Mouse (Mus musculus): ENCODE results near the gene Cdc37l1.
A peak's percentile ranks its signal among the peaks of the same experiment; 100 is the strongest.

Cdc37l1 gene

GRCm38 (mm10) chr19:29047334-29048170, 57.4 kb downstream of the Cdc37l1 start, which contains the start of gene Ak3:
TSS of gene Ak3 (minus strand) at chr19:29047961.
- peak; percentile 88 for DNase-seq

- no peak for DNase-seq
Observed at GRCm38 (mm10) chr19:29049401-29050075, 59.4 kb downstream of the Cdc37l1 start.

GRCm38 (mm10) chr19:29050186-29050980, 60.2 kb downstream of the Cdc37l1 start:
- no peak for DNase-seq

GRCm38 (mm10) chr19:29052786-29053185, 62.6 kb downstream of the Cdc37l1 start:
- no peak for DNase-seq

- DNase-seq, result no peak
Observed at GRCm38 (mm10) chr19:29054594-29054993, 64.4 kb downstream of the Cdc37l1 start.

GRCm38 (mm10) chr19:29055469-29055868, 65.3 kb downstream of the Cdc37l1 start:
- DNase-seq, result no peak

- DNase-seq, result no peak
Observed at GRCm38 (mm10) chr19:29058741-29059140, 68.6 kb downstream of the Cdc37l1 start.

GRCm38 (mm10) chr19:29059688-29060087, 69.5 kb downstream of the Cdc37l1 start:
- DNase-seq, result no peak

- no peak for DNase-seq
Observed at GRCm38 (mm10) chr19:29060299-29060698, 70.1 kb downstream of the Cdc37l1 start.

GRCm38 (mm10) chr19:29063009-29063408, 72.9 kb downstream of the Cdc37l1 start:
- DNase-seq, result no peak

- DNase-seq, result peak; percentile 97
Observed at GRCm38 (mm10) chr19:29063577-29064363, 73.6 kb downstream of the Cdc37l1 start.

- peak; percentile 43 for DNase-seq
Observed at GRCm38 (mm10) chr19:29064451-29065102, 74.4 kb downstream of the Cdc37l1 start.

GRCm38 (mm10) chr19:29066981-29067471, 76.9 kb downstream of the Cdc37l1 start:
- DNase-seq, result peak; percentile 73

- no peak for DNase-seq
Observed at GRCm38 (mm10) chr19:29069195-29069594, 79.0 kb downstream of the Cdc37l1 start.

- peak; percentile 62 for DNase-seq
Observed at GRCm38 (mm10) chr19:29074802-29075201, 84.7 kb downstream of the Cdc37l1 start.
